Mouse (Mus musculus) limb, embryonic 15.5 days (tissue): Measurements from ENCODE around the gene Cmas. TPM values are rescaled to one million over a fixed set of nuclear protein-coding genes. Genes with fewer than 3 reads are reported as not detected.

Experiments used
- ATAC-seq: fragments of 200-750 bp; cut with Nextera tagmentation; 2 replicates; pipeline ENCODE4 v1.8.0; 2017; ENCODE audit warnings: low read depth, moderate TSS enrichment; ENCODE audit not compliant: insufficient number of reproducible peaks, low FRiP score, low TSS enrichment
- H3K27ac ChIP-seq: fragments of 300-500 bp; sonication (generic); 2 replicates; pipeline ENCODE4 v1.5.1; 2015; ENCODE audit warnings: moderate library complexity, mild to moderate bottlenecking, inconsistent platforms
- H3K27me3 ChIP-seq: fragments of 300-500 bp; sonication (generic); 2 replicates; pipeline ENCODE4 v1.6.1; 2015; ENCODE audit warnings: inconsistent platforms
- H3K36me3 ChIP-seq: fragments of 300-500 bp; sonication (generic); 2 replicates; pipeline ENCODE4 v1.6.1; 2015; ENCODE audit warnings: inconsistent platforms
- H3K4me1 ChIP-seq: fragments of 300-500 bp; sonication (generic); 2 replicates; pipeline ENCODE4 v1.6.1; 2015; ENCODE audit warnings: inconsistent platforms
- H3K4me2 ChIP-seq: fragments of 300-500 bp; sonication (generic); 2 replicates; pipeline ENCODE4 v1.6.1; 2015; ENCODE audit warnings: mild to moderate bottlenecking, inconsistent platforms
- H3K4me3 ChIP-seq: fragments of 300-500 bp; sonication (generic); 2 replicates; pipeline ENCODE4 v1.5.1; 2015; ENCODE audit warnings: mild to moderate bottlenecking, inconsistent platforms
- H3K9ac ChIP-seq: fragments of 300-500 bp; sonication (generic); 2 replicates; pipeline ENCODE4 v1.6.1; 2015; ENCODE audit warnings: inconsistent platforms
- H3K9me3 ChIP-seq: fragments of 300-500 bp; sonication (generic); 2 replicates; pipeline ENCODE4 v1.6.1; 2016; ENCODE audit warnings: inconsistent platforms
- WGBS: fragments of 180-500 bp; shearing (Covaris S2); methylation state at CpG from one replicate; pipeline ENCODE4 v1.1.7; 2015; 5-methylcytosine and 5-hydroxymethylcytosine counted together
- polyA plus RNA-seq: library from polyadenylated mRNA; unstranded; fragments of >200 nt; fragmentation: Nextera tagmentation; extraction: Ambion mirVana; gene quantifications from 2 replicates; pipeline ENCODE4 v1.2.1, GENCODE M21; 2015

The Cmas gene
- polyA plus RNA-seq, 1 experiment from 2014 or later = 90.3 TPM

DNA sequence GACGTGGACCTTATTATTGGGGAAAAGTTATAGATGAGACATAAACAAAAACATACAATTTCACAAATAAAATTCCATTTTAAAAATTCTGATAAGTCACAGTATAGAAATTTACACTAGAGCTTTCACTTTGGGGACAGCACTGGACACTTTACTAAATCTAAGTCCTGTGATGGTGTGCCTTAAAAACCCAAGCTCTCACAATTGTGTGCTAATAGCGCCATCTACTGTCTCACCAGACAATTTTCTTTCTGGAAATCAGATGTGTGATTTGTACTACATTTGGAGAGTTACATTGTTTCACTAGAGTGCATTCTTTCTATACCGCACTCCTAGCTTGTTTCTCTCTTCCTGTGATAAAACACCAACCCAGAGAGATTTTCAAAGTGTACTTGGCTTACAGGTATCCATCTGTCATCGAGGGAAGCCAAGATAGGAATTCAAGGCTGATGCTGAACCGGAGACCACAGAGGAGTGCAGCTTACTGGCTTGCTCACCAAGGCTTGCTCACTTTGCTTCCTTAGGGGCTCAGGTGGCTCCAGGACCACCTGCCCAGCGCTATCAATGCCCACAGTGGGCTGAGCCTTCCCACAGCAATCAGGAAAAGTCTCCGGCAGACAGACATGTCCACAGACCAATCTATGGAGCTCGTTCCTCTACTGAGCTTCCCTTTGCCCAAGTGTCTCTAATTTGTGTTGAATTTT, 21.0 kb upstream of the Cmas start:
- no peak overlapping the region for H3K9ac ChIP-seq
- no peak for ATAC-seq

DNA sequence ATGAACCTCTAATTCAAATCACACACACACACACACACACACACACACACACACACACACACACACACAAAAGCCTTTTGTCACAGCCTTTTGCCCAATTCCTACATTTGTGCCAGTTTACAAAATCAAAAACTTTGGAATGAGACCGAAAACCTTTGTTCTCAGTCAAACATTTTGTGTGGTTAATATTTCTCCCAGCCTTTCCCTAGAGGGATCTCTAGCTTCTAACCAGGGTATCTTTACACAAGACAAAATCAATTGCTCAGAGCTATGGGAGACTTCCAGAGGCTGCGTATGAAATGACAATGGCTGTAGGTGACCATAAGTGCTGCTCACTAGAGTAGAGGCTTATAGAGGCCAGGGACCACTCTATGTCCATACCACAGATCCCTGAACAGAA, 18.3 kb upstream of the Cmas start:
- Histone ChIP-seq H3K4me2 (no peak overlapping the region), H3K4me1 (no peaks in the 10 kb centered on the region), H3K36me3 (no peaks in the 10 kb centered on the region), H3K4me3 (no peak overlapping the region), H3K9ac (no peak overlapping the region), H3K27ac (no peak overlapping the region), H3K27me3 (no peaks in the 10 kb centered on the region), H3K9me3 (no peaks in the 10 kb centered on the region)
- ATAC-seq = no peak
- WGBS = 84% methylated on average over 2 of the region's 2 CpGs

More for the DNA sequence above, 21.0 kb upstream of the Cmas start:
- H3K4me3 ChIP-seq = no peak overlapping the region
- no peaks in the 10 kb centered on the region for H3K9me3 ChIP-seq
- no peak overlapping the region for H3K4me2 ChIP-seq
- H3K27ac ChIP-seq = no peak overlapping the region
- H3K4me1 ChIP-seq = no peaks in the 10 kb centered on the region
- H3K36me3 ChIP-seq = no peaks in the 10 kb centered on the region
- no peaks in the 10 kb centered on the region for H3K27me3 ChIP-seq
- WGBS = 42% methylated on average over 8 of the region's 8 CpGs

DNA sequence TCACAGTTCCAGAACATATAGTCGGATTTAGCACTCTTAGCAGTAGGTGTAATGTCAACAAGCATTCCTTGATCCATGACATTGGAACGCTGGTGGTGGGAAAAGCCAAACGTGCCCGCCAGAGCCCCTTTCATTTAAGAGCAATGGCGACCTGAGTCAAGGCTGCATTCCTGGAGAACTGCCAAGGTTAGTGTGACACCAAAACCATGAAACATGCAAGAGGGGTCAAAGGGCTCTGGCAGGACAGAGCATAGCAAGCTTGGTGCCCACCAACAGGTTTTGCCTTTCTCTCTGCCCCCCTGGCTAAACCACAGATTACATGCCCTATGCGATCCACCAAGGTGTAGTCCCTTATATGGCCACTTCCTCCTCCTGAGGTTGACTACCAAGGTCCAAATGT, 17.8 kb upstream of the Cmas start:
- no peaks in the 10 kb centered on the region for H3K27me3 ChIP-seq
- ATAC-seq = no peak
- H3K9ac ChIP-seq = no peak overlapping the region
- no peak overlapping the region for H3K4me3 ChIP-seq
- 78% methylated on average over 6 of the region's 6 CpGs for WGBS
- no peaks in the 10 kb centered on the region for H3K36me3 ChIP-seq
- H3K27ac ChIP-seq = no peak overlapping the region
- no peaks in the 10 kb centered on the region for H3K9me3 ChIP-seq
- no peaks in the 10 kb centered on the region for H3K4me1 ChIP-seq
- H3K4me2 ChIP-seq = no peak overlapping the region

DNA sequence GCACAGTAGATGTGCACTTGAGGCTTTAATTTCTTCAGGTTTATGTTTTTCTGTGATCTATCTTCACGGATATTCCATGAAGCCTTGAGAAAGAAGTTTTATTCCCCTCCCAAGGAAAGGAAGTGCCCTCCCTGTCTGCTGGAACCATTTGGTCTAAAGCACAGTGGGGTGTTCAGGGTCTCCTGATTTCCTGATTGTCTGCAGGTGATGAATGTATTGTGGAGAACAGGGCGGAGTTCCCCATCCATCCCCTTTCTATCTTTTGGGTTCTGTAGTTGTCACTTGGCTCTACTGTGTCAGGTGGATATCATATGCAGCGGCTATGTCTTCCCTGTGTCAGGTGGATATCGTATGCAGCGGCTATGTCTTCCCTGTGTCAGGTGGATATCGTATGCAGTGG, 14.7 kb upstream of the Cmas start:
- no peaks in the 10 kb centered on the region for H3K36me3 ChIP-seq
- no peak overlapping the region for H3K9ac ChIP-seq
- H3K4me2 ChIP-seq = no peak overlapping the region
- no peak overlapping the region for H3K27ac ChIP-seq
- no peak for ATAC-seq
- H3K4me1 ChIP-seq = no peaks in the 10 kb centered on the region
- H3K9me3 ChIP-seq = no peaks in the 10 kb centered on the region
- H3K4me3 ChIP-seq = no peak overlapping the region
- 84% methylated on average over 6 of the region's 6 CpGs for WGBS
- H3K27me3 ChIP-seq = no peaks in the 10 kb centered on the region

DNA sequence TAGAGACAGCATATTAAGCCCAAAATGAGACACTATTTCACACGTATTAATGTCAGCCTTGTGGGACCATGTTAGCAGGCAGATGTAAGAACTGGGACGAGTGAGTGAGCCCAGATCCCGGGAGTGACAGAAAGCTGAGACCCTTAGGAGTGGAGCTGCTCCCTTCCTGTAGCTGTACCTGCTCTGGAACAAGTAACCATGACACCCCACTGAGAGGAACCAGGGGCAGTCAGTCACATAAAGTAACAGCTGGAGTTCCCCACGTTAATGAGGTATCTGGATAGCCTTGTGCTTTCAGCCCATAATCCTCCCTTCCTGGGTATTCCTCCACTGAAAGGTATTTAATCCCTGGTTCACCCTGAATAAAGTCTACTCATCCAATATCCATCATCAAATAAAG, 13.3 kb upstream of the Cmas start:
- no peak overlapping the region for H3K4me3 ChIP-seq
- H3K36me3 ChIP-seq = no peaks in the 10 kb centered on the region
- no peak overlapping the region for H3K27ac ChIP-seq
- H3K9ac ChIP-seq = no peak overlapping the region
- ATAC-seq = no peak
- H3K9me3 ChIP-seq = no peaks in the 10 kb centered on the region
- H3K4me1 ChIP-seq = no peaks in the 10 kb centered on the region
- H3K27me3 ChIP-seq = no peaks in the 10 kb centered on the region
- no peak overlapping the region for H3K4me2 ChIP-seq
- 36% methylated on average over 4 of the region's 4 CpGs for WGBS

DNA sequence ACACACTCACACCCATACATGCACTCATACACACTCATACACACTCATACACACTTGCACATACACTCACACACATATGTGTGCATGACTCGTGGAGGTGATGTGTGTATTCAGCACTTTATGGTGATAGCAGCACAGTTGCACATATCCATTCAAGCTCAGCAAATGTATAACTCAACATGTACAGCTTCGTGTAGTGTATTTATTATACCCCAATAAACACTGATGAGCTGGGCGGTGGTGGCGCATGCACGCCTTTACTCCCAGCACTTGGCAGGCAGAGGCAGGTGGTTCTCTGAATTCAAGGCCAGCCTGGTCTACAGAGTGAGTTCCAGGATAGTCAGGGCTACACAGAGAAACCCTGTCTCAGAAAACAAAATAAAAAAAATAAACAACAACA, 11.0 kb upstream of the Cmas start:
- 83% methylated on average over 5 of the region's 5 CpGs for WGBS
- Histone ChIP-seq H3K9ac (no peak overlapping the region), H3K4me1 (no peaks in the 10 kb centered on the region), H3K27ac (no peak overlapping the region), H3K4me2 (no peak overlapping the region), H3K36me3 (no peaks in the 10 kb centered on the region), H3K27me3 (no peaks in the 10 kb centered on the region), H3K4me3 (no peak overlapping the region), H3K9me3 (no peaks in the 10 kb centered on the region)
- ATAC-seq = no peak

DNA sequence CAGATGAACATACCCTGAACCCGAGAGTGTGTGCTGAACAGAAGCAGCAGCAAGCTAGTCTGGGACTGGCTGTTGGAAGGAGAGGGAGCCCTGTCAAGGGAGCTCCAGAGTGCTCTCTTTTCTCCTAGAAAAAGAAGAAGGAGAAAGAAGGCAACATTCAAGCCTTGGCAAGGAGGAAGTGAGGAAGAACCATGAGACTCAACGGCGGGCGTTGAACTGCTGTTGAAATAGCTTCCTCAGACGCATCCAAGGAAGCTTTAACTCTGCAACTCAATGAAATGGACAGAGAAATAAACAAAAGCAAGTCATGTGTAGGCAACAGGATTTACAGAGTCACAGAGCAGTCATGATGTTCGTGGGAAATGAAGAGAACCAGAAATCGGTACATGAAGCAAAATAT, 9.7 kb upstream of the Cmas start:
- WGBS = 69% methylated on average over 7 of the region's 7 CpGs

DNA sequence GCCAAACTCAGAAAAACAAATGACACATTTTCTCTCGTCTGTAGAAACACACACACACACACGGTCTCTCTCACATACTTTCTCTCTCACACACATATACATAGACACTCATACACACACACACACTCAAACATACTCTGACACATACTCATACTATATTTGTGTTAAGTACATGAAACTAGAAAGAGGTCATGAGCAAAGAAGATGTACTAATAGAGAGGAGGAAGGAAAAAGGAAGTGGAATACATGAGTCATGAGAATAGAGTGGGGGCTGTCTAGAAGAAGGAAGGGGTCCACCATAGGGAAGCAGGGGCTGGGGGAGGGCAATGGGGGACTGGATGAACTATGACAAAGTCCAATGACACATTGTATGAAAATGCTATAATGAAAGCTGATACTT, 9.3 kb upstream of the Cmas start:
- Histone ChIP-seq H3K4me3 (no peak overlapping the region), H3K36me3 (no peaks in the 10 kb centered on the region), H3K27ac (no peak overlapping the region), H3K9ac (no peak overlapping the region), H3K9me3 (no peaks in the 10 kb centered on the region), H3K4me2 (no peak overlapping the region), H3K4me1 (no peaks in the 10 kb centered on the region), H3K27me3 (no peaks in the 10 kb centered on the region)
- WGBS = 72% methylated on average over 2 of the region's 2 CpGs
- ATAC-seq = no peak

More for the DNA sequence above, 9.7 kb upstream of the Cmas start:
- Histone ChIP-seq H3K27me3 (no peaks in the 10 kb centered on the region), H3K36me3 (no peaks in the 10 kb centered on the region), H3K4me3 (no peak overlapping the region), H3K9me3 (no peaks in the 10 kb centered on the region), H3K9ac (no peak overlapping the region), H3K4me2 (no peak overlapping the region), H3K27ac (peak overlapping the region; percentile 57; the same call in 1 of the 2 replicates), H3K4me1 (no peaks in the 10 kb centered on the region)
- no peak for ATAC-seq

DNA sequence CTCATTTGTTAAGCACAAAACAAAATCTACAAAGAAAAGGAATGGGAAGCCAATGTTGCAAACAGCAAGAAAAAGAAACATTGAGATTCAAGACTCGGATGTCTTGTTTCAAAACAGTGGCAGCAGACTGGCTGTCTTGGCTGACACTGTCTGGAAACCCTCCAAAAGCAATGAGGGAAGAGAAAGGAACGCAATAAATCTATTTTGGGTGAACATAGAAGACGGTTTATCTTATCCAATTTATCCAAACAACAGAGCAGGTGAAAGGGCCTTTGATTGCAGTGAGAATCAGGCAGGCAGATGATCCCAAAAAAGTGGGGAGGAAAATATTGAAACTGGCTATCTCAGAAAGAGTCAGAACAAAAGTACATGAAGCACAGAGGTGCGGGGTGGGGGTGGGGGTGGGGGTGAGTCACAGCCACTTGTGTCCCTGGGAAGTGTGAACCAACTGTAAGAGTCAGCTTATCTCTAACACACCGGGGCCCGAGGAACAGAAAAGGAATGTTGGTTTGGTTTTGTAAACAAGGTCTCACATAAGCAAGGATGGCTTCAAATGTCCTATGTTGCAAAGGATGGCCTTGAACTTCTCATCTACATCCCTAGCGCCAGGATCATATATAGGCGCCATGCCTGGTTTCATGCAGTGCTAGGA, 8.3 kb upstream of the Cmas start:
- Histone ChIP-seq H3K27ac (peak overlapping the region; percentile 54), H3K36me3 (no peaks in the 10 kb centered on the region), H3K9me3 (no peaks in the 10 kb centered on the region), H3K4me2 (no peak overlapping the region), H3K4me1 (0 out of 2 replicates have a peak, but pooled peaks cover 4% of the 10 kb centered on the region), H3K4me3 (no peak overlapping the region), H3K27me3 (no peaks in the 10 kb centered on the region), H3K9ac (no peak overlapping the region)
- WGBS = 60% methylated on average over 8 of the region's 8 CpGs
- ATAC-seq = no peak

DNA sequence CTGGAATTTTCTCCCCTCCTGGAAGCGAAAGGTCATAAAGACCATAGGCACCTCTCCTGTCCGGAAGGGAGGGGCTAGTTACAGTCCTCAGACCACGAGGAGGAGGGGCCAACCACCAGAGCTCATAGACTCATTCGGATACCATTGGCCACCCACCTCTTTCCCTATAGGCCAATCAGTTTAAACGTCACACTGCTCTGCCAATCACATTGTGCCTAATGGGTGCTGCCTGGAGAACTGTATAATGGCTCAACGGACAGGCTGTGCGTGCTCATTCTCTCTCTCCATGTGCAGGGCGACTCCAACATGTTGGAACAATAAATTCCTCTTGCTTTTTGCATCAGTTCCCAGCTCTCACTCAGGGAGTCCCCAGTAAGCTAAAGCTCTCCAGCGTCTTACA, 5.1 kb upstream of the Cmas start:
- no peak overlapping the region for H3K4me3 ChIP-seq
- H3K36me3 ChIP-seq = no peaks in the 10 kb centered on the region
- no peak overlapping the region for H3K4me2 ChIP-seq
- WGBS = 47% methylated on average over 9 of the region's 9 CpGs
- H3K9ac ChIP-seq = no peak overlapping the region
- ATAC-seq = no peak
- H3K27ac ChIP-seq = no peak overlapping the region
- H3K4me1 ChIP-seq = 0 out of 2 replicates have a peak, but pooled peaks cover 4% of the 10 kb centered on the region
- peaks cover 17% of the 10 kb centered on the region; the same call in 1 of the 2 replicates for H3K27me3 ChIP-seq
- no peaks in the 10 kb centered on the region for H3K9me3 ChIP-seq

DNA sequence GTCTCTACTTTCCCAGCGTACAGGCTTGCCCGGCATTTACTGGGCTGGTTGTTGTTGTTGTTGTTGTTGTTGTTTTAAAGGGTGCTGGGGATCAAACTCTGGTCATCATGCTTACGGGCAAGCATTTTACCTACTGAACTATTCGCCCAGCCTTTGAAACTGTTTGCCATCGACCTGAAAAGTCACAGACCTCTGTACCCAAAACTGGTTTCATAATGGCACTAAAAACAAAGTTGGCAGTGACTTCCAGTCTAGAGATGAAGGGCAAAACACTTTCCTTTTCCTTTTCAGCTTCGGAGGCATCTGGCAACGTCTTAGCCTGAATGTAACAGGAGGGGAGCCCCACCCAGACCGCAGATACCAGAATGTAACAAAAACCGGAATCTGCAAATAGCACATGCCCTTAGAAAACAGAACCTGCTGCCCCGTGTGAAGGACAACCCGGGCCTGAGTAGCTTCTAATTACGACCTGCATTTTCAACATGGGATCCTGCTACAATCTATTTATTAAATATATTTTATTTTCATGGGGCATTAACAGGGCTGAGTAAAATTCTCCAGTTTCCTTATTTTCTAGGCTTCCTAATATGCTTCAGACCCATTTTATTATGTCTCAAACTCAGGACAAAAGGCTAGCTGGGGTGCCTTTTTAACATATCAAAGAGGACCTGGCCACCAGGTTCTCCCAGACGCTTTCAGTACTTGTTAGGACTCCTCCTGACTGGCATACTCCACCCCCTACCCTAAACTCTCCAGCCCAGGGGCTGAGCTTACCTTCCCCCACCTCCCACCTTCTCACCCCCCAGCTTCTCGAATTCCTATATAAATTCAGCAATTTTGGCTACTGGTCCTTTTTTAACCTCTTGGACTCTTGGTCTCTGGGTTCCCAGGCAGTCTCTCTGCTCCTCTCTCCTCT, 3.9 kb upstream of the Cmas start:
- H3K27me3 ChIP-seq = peaks cover 17% of the 10 kb centered on the region; the same call in 1 of the 2 replicates
- no peak overlapping the region for H3K4me3 ChIP-seq
- H3K9me3 ChIP-seq = no peaks in the 10 kb centered on the region
- H3K27ac ChIP-seq = no peak overlapping the region
- peaks cover 9% of the 10 kb centered on the region; the same call in 1 of the 2 replicates for H3K4me1 ChIP-seq
- 34% methylated on average over 14 of the region's 14 CpGs for WGBS
- H3K4me2 ChIP-seq = no peak overlapping the region
- H3K9ac ChIP-seq = no peak overlapping the region
- no peak for ATAC-seq
- no peaks in the 10 kb centered on the region for H3K36me3 ChIP-seq
